Mouse (Mus musculus): ENCODE measurements around the gene Asic2. TPM values are rescaled to one million over a fixed set of nuclear protein-coding genes. Genes with fewer than 3 reads are reported as not detected.

The Asic2 gene
- polyA plus RNA-seq, 1 experiment from 2014 or later = 2.6 TPM

DNA sequence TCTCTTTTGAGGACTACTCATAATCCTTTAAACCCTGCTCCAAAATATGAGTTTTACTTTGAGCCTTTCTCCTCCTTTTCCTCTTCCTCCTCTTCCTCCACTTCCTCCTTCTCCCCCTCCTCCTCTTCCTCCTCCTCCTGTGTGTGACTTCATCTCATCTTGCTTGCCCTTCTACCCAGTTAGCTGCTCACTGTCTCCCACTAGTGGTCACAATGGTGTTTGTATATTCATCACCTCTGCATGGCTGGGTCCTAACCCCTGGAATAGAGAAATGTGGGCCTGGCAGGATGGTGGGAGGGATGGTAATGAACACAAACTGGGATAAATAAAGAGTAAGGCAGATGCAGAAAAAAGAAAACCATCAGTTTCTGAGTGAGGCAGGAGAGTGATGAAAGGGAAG lies 492.0 kb downstream of the Asic2 start:
- DNase-seq (ENCODE audit: low spot score) = no peak
- Histone ChIP-seq H3K36me3 (no peaks in the 10 kb centered on the region), H3K9me3 (no peaks in the 10 kb centered on the region)

DNA sequence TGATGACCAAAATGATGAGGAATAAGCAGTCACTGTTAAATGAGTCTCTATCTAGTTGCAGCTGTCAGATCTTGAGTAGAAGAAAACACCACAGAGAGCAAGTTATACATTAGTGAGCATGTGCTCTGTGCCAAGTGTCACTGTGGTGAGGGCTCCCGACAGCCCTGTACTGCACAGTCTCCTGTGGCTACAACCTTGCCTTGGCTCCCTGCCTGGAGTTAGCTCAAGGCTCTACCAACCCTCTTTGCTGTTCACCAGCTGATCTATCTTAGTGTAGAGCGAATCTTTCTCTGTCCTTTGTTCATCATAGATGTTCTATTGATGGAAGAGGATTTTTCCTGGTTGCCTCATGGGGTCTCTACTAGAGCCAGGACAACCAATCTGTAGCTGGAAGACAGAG lies 494.1 kb downstream of the Asic2 start:
- H3K27ac ChIP-seq = no peak overlapping the region
- H3K4me1 ChIP-seq (replicated peaks) = no peaks in the 10 kb centered on the region
- H3K4me3 ChIP-seq = no peak overlapping the region
- H3K36me3 ChIP-seq = no peaks in the 10 kb centered on the region
- no peaks in the 10 kb centered on the region for H3K27me3 ChIP-seq (ENCODE audit: insufficient read depth, poor library complexity, severe bottlenecking)
- no peak for DNase-seq (ENCODE audit: low spot score)
- no peaks in the 10 kb centered on the region for H3K9me3 ChIP-seq
- WGBS = 86% methylated on average over 2 of the region's 2 CpGs

More for the DNA sequence above, 492.0 kb downstream of the Asic2 start:
- Histone ChIP-seq H3K27me3 (ENCODE audit: insufficient read depth, poor library complexity, severe bottlenecking) (no peaks in the 10 kb centered on the region), H3K4me3 (no peak overlapping the region), H3K4me1 (replicated peaks) (no peaks in the 10 kb centered on the region), H3K27ac (no peak overlapping the region)

DNA sequence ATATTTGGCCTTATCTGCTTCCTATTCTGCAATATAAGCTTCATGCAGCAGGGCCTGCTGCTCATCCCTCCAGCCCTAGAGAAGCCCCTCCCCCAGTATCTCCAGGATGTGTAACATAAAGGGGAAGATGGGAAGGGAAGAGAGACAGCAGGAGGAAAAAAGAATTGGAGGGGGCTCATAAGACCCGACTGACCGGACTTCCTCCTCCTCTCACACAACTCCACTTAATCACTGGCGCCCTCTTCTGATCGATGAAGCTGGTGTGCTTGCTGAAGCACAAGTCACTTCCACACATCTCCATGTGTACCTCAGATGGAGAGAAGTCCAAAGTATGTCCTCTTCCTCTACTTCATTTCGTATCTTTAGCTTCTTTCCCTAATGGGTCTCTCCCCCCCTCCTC lies 506.1 kb downstream of the Asic2 start:
- DNase-seq (ENCODE audit: low spot score) = peak; percentile 62
- Histone ChIP-seq H3K27me3 (ENCODE audit: insufficient read depth, poor library complexity, severe bottlenecking) (no peaks in the 10 kb centered on the region; the same call in 1 of the 2 replicates), H3K36me3 (no peaks in the 10 kb centered on the region), H3K4me3 (no peak overlapping the region; the same call in 1 of the 2 replicates), H3K9me3 (no peaks in the 10 kb centered on the region), H3K27ac (peak overlapping the region; percentile 66), H3K4me1 (replicated peaks) (peaks cover 16% of the 10 kb centered on the region)
- WGBS = 1% methylated on average over 5 of the region's 5 CpGs

DNA sequence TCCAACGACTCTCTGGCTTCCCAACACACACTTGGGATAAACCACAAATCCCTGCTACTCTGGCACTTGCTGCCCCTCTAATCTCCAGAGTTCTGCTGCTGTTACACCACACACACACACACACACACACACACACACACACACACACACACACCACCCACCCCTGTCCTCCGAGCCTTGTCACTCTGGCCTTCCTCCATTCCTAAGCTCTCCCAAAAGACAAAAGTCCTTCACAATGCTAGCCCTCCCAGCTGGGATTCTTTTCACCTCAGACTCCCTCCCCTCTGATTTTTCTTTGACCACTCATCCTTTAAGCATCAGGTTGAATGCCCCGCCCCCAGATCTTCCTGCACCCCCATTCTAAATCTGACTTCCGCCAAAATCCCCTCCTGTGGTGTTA lies 506.5 kb downstream of the Asic2 start:
- no peaks in the 10 kb centered on the region for H3K9me3 ChIP-seq
- H3K27me3 ChIP-seq (ENCODE audit: insufficient read depth, poor library complexity, severe bottlenecking) = no peaks in the 10 kb centered on the region; the same call in 1 of the 2 replicates
- peak overlapping the region; percentile 66 for H3K27ac ChIP-seq
- no peak overlapping the region; the same call in 1 of the 2 replicates for H3K4me3 ChIP-seq
- WGBS = 17% methylated on average over 4 of the region's 4 CpGs
- H3K36me3 ChIP-seq = no peaks in the 10 kb centered on the region
- peak; percentile 23 for DNase-seq (ENCODE audit: low spot score)
- peaks cover 16% of the 10 kb centered on the region for H3K4me1 ChIP-seq (replicated peaks)

DNA sequence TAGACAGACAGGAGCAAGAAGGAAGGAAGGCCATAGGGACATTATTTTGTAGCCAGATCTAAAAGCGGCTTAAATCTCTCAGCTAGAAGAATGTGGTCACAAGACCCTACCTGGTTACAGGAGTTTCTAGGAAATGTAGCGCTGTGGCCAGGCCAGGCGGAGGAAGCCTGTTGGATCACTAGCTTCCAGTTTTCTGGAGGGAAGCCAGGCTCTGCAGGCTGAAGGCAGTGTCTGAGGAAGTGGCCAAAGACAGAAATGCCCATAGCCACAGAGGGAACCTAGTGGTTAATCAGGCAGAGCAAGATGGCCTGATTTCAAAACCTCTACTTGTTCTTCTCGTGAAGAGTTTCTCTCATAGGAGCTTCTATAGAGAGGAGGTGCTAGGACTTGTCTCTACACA lies 513.3 kb downstream of the Asic2 start:
- Histone ChIP-seq H3K36me3 (no peaks in the 10 kb centered on the region), H3K27ac (0 out of 2 replicates have a peak overlapping the region, but pooled peaks have one; percentile 16), H3K4me1 (replicated peaks) (peaks cover 21% of the 10 kb centered on the region), H3K4me3 (no peak overlapping the region), H3K9me3 (no peaks in the 10 kb centered on the region), H3K27me3 (ENCODE audit: insufficient read depth, poor library complexity, severe bottlenecking) (no peaks in the 10 kb centered on the region; the same call in 1 of the 2 replicates)
- no peak for DNase-seq (ENCODE audit: low spot score)
- 92% methylated on average over 4 of the region's 4 CpGs for WGBS

DNA sequence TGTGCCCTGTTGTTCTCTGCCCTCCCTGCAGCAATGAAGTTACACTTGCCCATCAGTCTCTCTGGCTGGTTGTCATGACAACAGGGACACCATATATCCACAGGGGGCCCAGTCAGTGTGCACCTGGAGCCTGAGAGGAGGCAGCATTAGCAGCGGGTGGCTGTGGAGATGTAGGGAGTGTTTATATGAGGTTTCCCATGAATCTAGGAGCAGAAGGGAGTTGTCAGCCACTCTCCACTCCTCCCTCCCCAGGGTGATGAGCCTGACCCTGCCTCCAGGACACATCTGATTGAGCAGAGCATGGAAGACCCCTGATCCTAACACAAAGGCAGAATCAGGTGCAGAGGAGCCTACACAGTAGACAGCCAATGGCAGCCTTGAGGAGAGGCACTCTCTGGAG lies 514.1 kb downstream of the Asic2 start:
- 7% methylated on average over 1 of the region's 1 CpGs for WGBS
- peak overlapping the region; percentile 53; the same call in 1 of the 2 replicates for H3K27ac ChIP-seq

DNA sequence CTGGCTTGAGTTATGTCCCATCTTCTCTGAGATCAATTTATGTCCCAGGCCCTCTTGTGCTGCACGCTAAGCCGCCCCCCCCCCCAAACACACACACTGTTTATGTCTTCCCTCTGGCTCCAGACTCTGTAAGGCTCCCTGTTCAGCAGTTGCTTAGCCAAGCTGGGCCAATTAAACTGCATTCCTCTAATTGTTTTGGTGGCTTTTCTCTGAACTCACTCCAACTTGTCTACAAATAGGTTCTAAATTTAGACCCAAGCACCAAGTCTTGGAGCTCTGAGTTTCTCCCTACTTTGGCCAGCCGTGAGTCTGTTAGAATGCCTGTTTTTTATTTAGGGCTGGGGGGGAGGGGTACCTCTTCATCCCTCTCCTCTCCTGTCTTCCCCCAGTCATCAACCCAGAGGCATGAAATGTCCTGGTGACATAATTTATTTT lies 519.0 kb downstream of the Asic2 start:
- no peak overlapping the region for H3K4me3 ChIP-seq
- no peaks in the 10 kb centered on the region for H3K36me3 ChIP-seq
- H3K4me1 ChIP-seq (replicated peaks) = peaks cover 25% of the 10 kb centered on the region
- H3K27ac ChIP-seq = no peak overlapping the region
- no peak for DNase-seq (ENCODE audit: low spot score)
- H3K9me3 ChIP-seq = no peaks in the 10 kb centered on the region
- WGBS = 42% methylated on average over 3 of the region's 3 CpGs
- H3K27me3 ChIP-seq (ENCODE audit: insufficient read depth, poor library complexity, severe bottlenecking) = no peaks in the 10 kb centered on the region

More for the DNA sequence above, 514.1 kb downstream of the Asic2 start:
- H3K9me3 ChIP-seq = no peaks in the 10 kb centered on the region
- DNase-seq (ENCODE audit: low spot score) = peak; percentile 31
- H3K27me3 ChIP-seq (ENCODE audit: insufficient read depth, poor library complexity, severe bottlenecking) = no peaks in the 10 kb centered on the region; the same call in 1 of the 2 replicates
- H3K36me3 ChIP-seq = no peaks in the 10 kb centered on the region
- H3K4me1 ChIP-seq (replicated peaks) = peaks cover 27% of the 10 kb centered on the region
- H3K4me3 ChIP-seq = no peak overlapping the region

DNA sequence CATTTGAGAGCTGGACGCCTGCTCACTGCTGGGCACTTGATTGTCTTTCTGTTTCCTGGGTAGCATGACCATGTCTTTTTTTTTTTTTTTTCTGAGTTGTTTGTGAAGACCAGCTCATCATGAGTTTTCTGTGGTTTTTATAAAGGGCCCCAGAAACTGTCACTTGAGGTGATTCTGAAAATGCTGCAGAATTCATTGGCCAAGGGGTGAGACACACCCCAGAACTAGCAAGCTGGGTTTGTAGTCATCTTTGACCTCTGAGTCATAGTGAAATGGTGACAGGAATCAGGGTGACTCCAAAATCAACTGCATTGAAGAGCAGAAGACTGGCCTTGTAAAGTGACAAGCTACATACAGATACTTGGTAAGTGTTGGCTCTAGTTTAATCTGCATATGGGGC lies 521.9 kb downstream of the Asic2 start:
- Histone ChIP-seq H3K9me3 (no peaks in the 10 kb centered on the region), H3K4me3 (no peak overlapping the region), H3K27ac (no peak overlapping the region), H3K27me3 (ENCODE audit: insufficient read depth, poor library complexity, severe bottlenecking) (no peaks in the 10 kb centered on the region), H3K4me1 (replicated peaks) (peaks cover 11% of the 10 kb centered on the region; the same call in 1 of the 2 replicates), H3K36me3 (no peaks in the 10 kb centered on the region)
- WGBS = 80% methylated on average over 1 of the region's 1 CpGs
- no peak for DNase-seq (ENCODE audit: low spot score)

DNA sequence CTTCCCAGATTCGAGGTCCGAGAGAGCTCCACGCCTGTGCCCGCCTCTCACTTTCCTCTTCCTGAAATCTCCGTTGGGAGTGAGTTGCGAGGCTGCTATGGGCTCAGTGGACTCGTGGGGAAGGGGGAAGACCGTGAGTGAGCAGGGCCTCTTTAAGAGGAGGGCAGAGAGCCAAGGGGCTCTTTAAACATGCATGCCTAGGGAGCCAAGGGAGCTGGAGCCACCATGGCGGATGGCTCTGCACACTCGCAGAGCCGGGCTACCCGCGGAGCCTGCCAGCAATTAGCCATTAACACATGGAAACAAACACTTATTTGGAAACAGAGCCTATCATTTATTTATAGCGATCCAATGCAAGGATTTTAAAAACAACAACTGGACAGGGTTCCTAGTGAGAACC lies 541.4 kb downstream of the Asic2 start:
- Histone ChIP-seq H3K27me3 (ENCODE audit: insufficient read depth, poor library complexity, severe bottlenecking) (no peaks in the 10 kb centered on the region), H3K27ac (no peak overlapping the region), H3K4me3 (no peak overlapping the region), H3K9me3 (no peaks in the 10 kb centered on the region), H3K4me1 (replicated peaks) (no peaks in the 10 kb centered on the region), H3K36me3 (no peaks in the 10 kb centered on the region)
- WGBS = 69% methylated on average over 14 of the region's 14 CpGs
- no peak for DNase-seq (ENCODE audit: low spot score)

DNA sequence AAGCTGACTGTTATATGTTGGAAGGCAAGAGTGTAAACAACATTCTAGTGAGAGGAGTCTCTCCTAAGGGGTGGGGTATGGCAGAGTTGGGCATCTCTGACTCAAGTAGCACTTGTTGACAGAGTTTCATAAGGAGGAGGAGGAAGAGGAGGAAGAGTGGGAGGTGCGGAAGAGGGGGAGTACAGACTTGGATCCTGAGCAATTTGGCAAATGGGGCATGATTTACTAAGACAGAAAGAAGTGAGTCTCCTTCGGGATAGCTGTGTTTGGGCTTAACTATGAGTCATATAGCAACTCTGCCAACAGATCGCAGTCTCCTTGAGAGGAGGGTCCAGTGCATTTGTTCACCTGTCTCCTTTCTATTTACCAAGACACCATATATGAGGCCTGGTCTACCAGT lies 549.1 kb downstream of the Asic2 start:
- Histone ChIP-seq H3K27ac (no peak overlapping the region), H3K36me3 (no peaks in the 10 kb centered on the region), H3K4me1 (replicated peaks) (no peaks in the 10 kb centered on the region), H3K27me3 (ENCODE audit: insufficient read depth, poor library complexity, severe bottlenecking) (no peaks in the 10 kb centered on the region), H3K4me3 (no peak overlapping the region), H3K9me3 (no peaks in the 10 kb centered on the region)
- 92% methylated on average over 3 of the region's 3 CpGs for WGBS
- DNase-seq (ENCODE audit: low spot score) = no peak

DNA sequence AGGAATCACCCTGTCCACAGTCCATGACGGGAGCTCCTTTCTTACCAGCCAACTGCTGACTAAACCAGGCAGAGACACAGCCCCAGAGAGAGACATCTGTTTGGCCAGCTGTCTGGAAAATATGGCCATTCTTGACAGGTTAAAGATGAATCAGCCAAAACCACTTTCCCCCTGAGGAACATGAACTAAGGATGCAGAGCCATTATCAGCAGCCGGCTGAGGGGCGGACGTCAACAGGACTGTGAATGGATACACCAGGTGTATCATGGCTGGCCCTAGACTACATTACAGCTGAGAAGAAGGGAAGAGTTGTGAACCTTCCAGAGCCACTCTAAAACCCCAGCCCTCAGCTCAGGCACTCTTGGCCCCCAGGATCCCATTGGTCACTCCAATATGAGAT lies 550.2 kb downstream of the Asic2 start:
- DNase-seq (ENCODE audit: low spot score) = no peak
- Histone ChIP-seq H3K27ac (no peak overlapping the region), H3K4me1 (replicated peaks) (no peaks in the 10 kb centered on the region), H3K9me3 (no peaks in the 10 kb centered on the region), H3K4me3 (no peak overlapping the region), H3K27me3 (ENCODE audit: insufficient read depth, poor library complexity, severe bottlenecking) (no peaks in the 10 kb centered on the region), H3K36me3 (no peaks in the 10 kb centered on the region)
- WGBS = 92% methylated on average over 4 of the region's 4 CpGs

DNA sequence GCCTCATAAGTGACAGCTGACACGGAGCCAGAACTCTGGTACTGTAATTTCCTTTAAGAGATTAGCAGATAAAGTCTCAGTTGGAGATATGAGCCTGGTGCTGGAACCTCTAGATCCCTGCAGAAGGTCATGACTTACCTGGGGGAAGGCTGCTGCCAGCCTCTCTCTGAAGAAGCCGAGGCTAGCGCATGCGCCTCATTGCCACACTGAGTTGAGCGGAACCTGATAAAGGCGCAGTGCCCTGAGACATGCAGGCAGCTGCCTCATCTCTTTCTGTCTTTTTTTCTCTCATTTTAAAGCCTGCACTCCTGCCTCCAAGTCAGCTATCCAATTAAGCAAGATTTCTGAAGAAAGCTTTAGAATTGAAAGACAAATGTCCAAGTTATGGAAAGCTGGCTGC lies 551.9 kb downstream of the Asic2 start:
- Histone ChIP-seq H3K4me1 (replicated peaks) (no peaks in the 10 kb centered on the region), H3K36me3 (no peaks in the 10 kb centered on the region), H3K27ac (no peak overlapping the region), H3K9me3 (no peaks in the 10 kb centered on the region), H3K4me3 (no peak overlapping the region), H3K27me3 (ENCODE audit: insufficient read depth, poor library complexity, severe bottlenecking) (no peaks in the 10 kb centered on the region)
- 88% methylated on average over 6 of the region's 6 CpGs for WGBS
- no peak for DNase-seq (ENCODE audit: low spot score)

DNA sequence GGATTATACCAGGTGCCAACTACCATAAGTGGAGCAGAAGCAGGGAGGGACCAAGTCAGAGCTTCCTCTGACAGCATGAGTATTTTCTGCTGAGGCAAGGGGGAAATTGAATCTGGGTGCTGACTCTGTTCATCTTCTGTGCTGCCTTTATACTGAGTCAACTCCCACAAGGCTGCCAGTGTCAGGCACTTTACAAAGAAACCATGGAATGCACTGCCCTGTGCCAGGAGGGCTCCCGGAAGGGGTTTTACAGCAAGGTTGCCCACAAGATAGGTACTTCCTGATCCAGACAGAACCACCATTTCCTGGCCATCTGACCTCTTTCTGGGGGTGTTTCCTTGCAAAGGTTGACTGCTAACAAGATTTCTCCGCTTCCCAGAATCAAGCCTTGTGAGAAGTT lies 553.7 kb downstream of the Asic2 start:
- no peak for DNase-seq (ENCODE audit: low spot score)
- Histone ChIP-seq H3K27ac (no peak overlapping the region), H3K27me3 (ENCODE audit: insufficient read depth, poor library complexity, severe bottlenecking) (no peaks in the 10 kb centered on the region), H3K9me3 (no peaks in the 10 kb centered on the region), H3K36me3 (no peaks in the 10 kb centered on the region), H3K4me1 (replicated peaks) (no peaks in the 10 kb centered on the region), H3K4me3 (no peak overlapping the region)
- WGBS = 88% methylated on average over 2 of the region's 2 CpGs

DNA sequence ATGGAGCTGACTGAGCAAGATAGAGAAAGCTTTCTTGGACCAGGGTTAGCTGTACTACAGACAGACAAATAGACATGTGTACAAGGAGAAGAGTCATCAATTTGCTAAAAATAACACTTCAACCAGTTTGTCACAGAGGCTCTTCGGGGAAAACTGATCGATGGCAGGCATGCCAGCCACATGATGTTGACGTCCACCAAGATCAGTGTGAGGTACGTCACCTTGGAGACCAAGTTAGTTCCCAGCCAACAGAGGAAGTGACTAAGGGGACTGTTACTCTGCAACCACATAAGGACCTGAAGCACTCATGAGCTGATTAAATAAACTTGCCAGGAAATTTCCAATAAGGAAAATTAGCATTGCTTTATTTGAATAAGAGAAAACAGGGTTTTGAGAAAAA lies 557.0 kb downstream of the Asic2 start:
- Histone ChIP-seq H3K36me3 (no peaks in the 10 kb centered on the region), H3K27ac (no peak overlapping the region), H3K4me1 (replicated peaks) (no peaks in the 10 kb centered on the region), H3K9me3 (no peaks in the 10 kb centered on the region), H3K27me3 (ENCODE audit: insufficient read depth, poor library complexity, severe bottlenecking) (no peaks in the 10 kb centered on the region), H3K4me3 (no peak overlapping the region)
- 88% methylated on average over 4 of the region's 4 CpGs for WGBS
- DNase-seq (ENCODE audit: low spot score) = no peak

All from hindbrain, embryonic 10.5 days (tissue).